Mouse (Mus musculus): ENCODE results near the gene Rnf135. TPM values are rescaled to one million over a fixed set of nuclear protein-coding genes. Genes with fewer than 3 reads are reported as not detected.
"Not testable (repeated sequence)": the region's sequence is repeated elsewhere in the genome, so short reads cannot be mapped to it uniquely, and the experiment has no call there.

Rnf135 gene
- total and polyA plus RNA-seq, 2 experiments from 2014 or later = 3.3 to 3.7 TPM

DNA sequence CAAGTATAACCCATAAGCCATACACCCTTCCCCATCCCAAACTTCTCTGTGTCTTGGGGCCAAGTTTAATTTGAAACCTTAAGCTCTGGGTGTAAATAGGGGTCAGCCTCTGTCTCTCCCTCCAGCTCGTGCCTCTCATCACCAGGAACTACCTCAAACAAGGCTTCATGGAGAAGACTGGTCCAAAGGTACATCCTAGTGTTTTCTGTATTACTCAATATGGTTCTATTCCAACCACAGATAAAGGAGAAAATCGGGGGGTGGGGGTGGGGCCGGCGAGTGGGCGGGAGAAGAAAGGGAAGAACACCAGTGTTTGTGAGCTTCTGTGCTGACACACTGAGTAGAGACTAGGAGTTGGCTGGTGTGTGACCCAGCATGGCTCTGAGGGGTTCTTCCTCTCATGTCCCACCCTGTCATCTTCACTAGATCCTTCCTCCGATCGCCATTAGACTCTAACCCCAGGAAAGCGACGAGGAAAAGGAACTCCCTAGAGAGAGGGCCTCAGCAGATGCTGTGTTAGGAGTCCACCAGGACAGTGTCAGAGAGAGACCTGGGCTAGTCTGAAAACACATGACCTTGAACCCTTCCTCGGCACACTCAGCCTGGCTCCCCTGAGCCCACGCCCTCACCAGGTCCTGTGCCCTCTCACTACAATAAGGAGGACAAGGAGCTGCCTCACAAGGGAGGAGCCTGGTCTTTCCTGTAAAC is 9.5 kb upstream of the Rnf135 start:
- ATAC-seq (ENCODE audit: low FRiP score) = no peak

DNA sequence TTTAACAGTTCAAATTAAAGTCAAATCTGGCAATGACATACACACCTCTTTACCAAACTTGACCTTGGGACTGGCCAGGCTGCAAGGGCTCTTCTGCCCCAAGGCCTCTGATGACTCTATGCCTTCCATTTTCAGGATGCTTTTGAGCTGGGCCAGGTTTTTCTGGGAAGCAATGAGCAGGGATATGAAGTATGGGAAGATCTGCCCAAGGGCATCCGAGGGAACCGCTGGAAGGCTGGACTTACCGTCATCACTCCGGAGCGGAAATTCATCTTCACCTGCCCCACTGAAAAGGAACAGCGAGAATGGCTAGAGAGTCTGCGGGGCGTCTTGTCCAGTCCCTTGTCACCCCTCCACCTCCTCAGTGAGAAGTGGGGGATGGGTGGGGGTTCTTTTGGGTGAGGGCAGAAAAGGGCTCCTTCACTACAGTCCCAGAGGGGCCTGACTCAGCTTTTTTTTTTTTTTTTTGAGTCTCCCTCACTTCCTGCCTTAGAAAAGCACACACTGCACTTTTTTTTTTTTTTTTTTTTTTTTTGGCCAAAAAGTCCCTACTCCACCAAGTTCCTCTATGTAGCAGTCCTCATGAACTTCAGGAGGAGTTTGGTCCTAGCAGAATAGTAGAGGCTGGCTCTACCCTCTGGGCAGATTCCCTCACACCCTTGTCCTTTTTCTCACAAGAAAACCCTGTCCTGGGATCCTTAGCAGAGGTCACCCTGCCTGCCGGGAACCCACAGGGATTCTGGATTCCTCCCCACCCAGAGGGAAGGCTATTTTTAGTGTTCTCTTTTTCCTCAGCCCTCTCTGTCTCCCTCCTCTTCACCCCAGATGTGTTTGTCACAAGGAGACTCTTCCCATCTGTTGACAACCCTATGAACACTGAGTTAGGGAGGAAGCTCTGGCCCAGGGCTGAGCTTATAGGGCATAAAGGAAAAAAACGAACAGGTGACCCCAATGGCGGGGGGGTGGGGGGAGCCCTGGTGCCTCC is 6.4 kb upstream of the Rnf135 start:
- Histone ChIP-seq H3K27ac (ENCODE audit: low read depth, low read length) (no peak overlapping the region), H3K9me3 (ENCODE audit: low read length) (no peaks in the 10 kb centered on the region), H3K4me1 (ENCODE audit: insufficient read depth, low read length) (no peaks in the 10 kb centered on the region), H3K27me3 (ENCODE audit: insufficient read depth, low read length) (no peaks in the 10 kb centered on the region), H3K4me3 (ENCODE audit: low read depth, low read length) (no peak overlapping the region), H3K36me3 (ENCODE audit: insufficient read depth, low read length) (no peaks in the 10 kb centered on the region), H3K9ac (replicated peaks; ENCODE audit: low read length, poor library complexity, severe bottlenecking) (no peak overlapping the region), H3K4me2 (ENCODE audit: low read depth, low read length, poor library complexity, severe bottlenecking) (no peak overlapping the region)
- ATAC-seq (ENCODE audit: low FRiP score) (no peak), DNase-seq (ENCODE audit: low spot score) (no peak)
- TF ChIP-seq CTCF (IDR thresholded peaks at IDR 0.05) = no peak
- WGBS = 78% methylated on average over 11 of the region's 11 CpGs

More for the DNA sequence above, 9.5 kb upstream of the Rnf135 start:
- no peak overlapping the region for H3K4me3 ChIP-seq (ENCODE audit: low read depth, low read length)
- H3K36me3 ChIP-seq (ENCODE audit: insufficient read depth, low read length) = no peaks in the 10 kb centered on the region
- no peaks in the 10 kb centered on the region for H3K27me3 ChIP-seq (ENCODE audit: insufficient read depth, low read length)
- no peak for DNase-seq (ENCODE audit: low spot score)
- H3K27ac ChIP-seq (ENCODE audit: low read depth, low read length) = no peak overlapping the region
- TF ChIP-seq CTCF (IDR thresholded peaks at IDR 0.05) = no peak
- no peaks in the 10 kb centered on the region for H3K9me3 ChIP-seq (ENCODE audit: low read length)
- H3K9ac ChIP-seq (replicated peaks; ENCODE audit: low read length, poor library complexity, severe bottlenecking) = no peak overlapping the region
- WGBS = 83% methylated on average over 11 of the region's 11 CpGs
- no peaks in the 10 kb centered on the region for H3K4me1 ChIP-seq (ENCODE audit: insufficient read depth, low read length)
- H3K4me2 ChIP-seq (ENCODE audit: low read depth, low read length, poor library complexity, severe bottlenecking) = no peak overlapping the region

DNA sequence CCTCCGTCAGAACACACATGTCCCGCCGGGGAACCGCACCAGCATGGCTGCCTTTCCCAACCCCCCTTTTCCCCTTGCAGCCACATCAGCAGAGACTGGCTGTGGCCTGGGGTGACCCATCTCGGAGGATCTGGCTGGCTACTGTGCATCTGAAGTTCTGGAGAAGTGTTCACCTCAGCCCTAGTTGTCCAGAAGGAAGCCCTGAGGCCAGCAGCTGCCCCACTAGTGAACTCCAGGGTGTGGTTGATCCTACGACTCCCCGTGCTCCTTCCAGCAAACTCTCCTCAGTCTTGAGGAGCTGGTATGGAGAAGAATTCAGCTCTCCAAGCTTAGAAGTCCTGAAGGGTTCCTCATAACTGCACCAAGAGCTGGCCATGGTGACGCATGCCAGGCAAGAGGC is 5.3 kb upstream of the Rnf135 start:
- TF ChIP-seq CTCF (IDR thresholded peaks at IDR 0.05) = no peak
- H3K27me3 ChIP-seq (ENCODE audit: insufficient read depth, low read length) = no peaks in the 10 kb centered on the region
- no peak overlapping the region for H3K4me3 ChIP-seq (ENCODE audit: low read depth, low read length)
- H3K36me3 ChIP-seq (ENCODE audit: insufficient read depth, low read length) = no peaks in the 10 kb centered on the region
- no peaks in the 10 kb centered on the region for H3K4me1 ChIP-seq (ENCODE audit: insufficient read depth, low read length)
- no peak for ATAC-seq (ENCODE audit: low FRiP score)
- no peaks in the 10 kb centered on the region for H3K9me3 ChIP-seq (ENCODE audit: low read length)
- WGBS = 80% methylated on average over 8 of the region's 8 CpGs
- no peak overlapping the region for H3K9ac ChIP-seq (replicated peaks; ENCODE audit: low read length, poor library complexity, severe bottlenecking)
- no peak for DNase-seq (ENCODE audit: low spot score)
- H3K4me2 ChIP-seq (ENCODE audit: low read depth, low read length, poor library complexity, severe bottlenecking) = no peak overlapping the region
- H3K27ac ChIP-seq (ENCODE audit: low read depth, low read length) = no peak overlapping the region

DNA sequence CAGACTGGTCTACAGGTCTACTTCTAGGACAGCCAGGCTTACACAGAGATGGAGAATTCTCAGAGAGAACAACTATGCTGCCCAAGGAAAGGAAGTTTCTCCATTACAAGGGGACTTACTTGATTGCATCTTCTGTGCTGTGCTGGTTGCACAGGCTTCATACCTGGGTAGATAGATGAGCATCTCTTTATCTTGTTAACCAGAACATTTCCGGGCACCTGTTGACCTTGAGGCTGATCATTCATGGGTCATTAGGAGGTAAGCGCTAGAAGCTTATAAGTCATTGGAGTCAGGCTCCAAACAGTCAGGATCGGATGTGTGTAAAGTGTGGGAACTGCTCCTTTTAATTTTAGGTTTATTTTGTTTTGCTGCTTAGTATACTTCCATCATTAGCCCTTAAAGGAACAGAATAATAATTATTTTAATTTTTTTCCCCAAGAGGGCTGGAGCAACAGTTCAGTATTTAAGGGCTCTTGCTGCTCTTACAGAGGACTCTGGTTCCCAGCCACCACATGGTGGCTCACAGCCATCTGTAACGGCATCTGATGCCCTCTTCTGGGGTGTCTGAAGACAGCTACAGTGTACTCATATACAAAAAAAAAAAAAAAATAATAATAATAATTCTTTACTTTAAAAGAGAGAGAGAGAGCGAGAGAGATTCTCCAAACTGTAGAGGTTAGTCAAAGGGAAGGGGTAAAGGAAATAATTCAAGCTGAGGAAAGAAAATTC is 2.5 kb upstream of the Rnf135 start:
- H3K9ac ChIP-seq (replicated peaks; ENCODE audit: low read length, poor library complexity, severe bottlenecking) = no peak overlapping the region
- ATAC-seq (ENCODE audit: low FRiP score) (no peak), DNase-seq (ENCODE audit: low spot score) (no peak)
- no peak overlapping the region for H3K4me2 ChIP-seq (ENCODE audit: low read depth, low read length, poor library complexity, severe bottlenecking)
- no peak overlapping the region for H3K27ac ChIP-seq (ENCODE audit: low read depth, low read length)
- no peaks in the 10 kb centered on the region for H3K27me3 ChIP-seq (ENCODE audit: insufficient read depth, low read length)
- H3K36me3 ChIP-seq (ENCODE audit: insufficient read depth, low read length) = no peaks in the 10 kb centered on the region
- 75% methylated on average over 5 of the region's 5 CpGs for WGBS
- H3K4me3 ChIP-seq (ENCODE audit: low read depth, low read length) = no peak overlapping the region
- no peaks in the 10 kb centered on the region for H3K9me3 ChIP-seq (ENCODE audit: low read length)
- 0 out of 2 replicates have a peak, but pooled peaks have one; percentile 2 for TF ChIP-seq CTCF (IDR thresholded peaks at IDR 0.05)
- no peaks in the 10 kb centered on the region for H3K4me1 ChIP-seq (ENCODE audit: insufficient read depth, low read length)

DNA sequence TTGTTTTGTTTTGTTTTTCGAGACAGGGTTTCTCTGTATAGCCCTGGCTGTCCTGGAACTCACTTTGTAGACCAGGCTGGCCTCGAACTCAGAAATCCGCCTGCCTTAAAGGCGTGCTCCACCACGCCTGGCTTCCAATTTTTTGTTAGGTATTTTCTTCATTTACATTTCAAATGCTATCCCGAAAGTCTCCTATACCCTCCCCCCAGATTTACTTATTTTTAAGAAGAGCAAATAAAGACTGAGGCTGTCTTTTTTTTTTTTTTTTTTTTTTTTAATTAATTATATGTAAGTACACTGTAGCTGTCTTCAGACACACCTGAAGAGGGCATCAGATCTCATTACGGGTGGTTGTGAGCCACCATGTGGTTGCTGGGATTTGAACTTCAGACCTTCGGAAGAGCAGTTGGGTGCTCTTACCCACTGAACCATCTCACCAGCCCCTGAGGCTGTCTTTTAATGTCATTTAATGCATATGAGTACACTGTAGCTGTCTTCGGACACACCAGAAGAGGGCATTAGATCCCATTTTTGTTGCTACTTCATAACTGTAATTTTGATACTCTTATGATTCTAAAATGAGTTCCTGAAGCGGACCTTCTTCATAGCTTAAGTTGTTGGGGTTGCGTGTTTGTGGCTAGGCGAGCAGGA is 472 bp upstream of the Rnf135 start:
- Histone ChIP-seq H3K4me2 (ENCODE audit: low read depth, low read length, poor library complexity, severe bottlenecking) (peak overlapping the region; percentile 52), H3K9ac (replicated peaks; ENCODE audit: low read length, poor library complexity, severe bottlenecking) (peak overlapping the region; percentile 45), H3K4me3 (ENCODE audit: low read depth, low read length) (peak overlapping the region; percentile 40)
- not testable (repeated sequence) for H3K4me1 ChIP-seq (ENCODE audit: insufficient read depth, low read length); H3K9me3 ChIP-seq (ENCODE audit: low read length); DNase-seq (ENCODE audit: low spot score); H3K27ac ChIP-seq (ENCODE audit: low read depth, low read length); H3K36me3 ChIP-seq (ENCODE audit: insufficient read depth, low read length); ATAC-seq (ENCODE audit: low FRiP score); H3K27me3 ChIP-seq (ENCODE audit: insufficient read depth, low read length)
- WGBS = 47% methylated on average over 12 of the region's 12 CpGs
- peak; percentile 44 for TF ChIP-seq CTCF (IDR thresholded peaks at IDR 0.05)
